Mouse (Mus musculus): ENCODE results near the gene Ano2. TPM values are rescaled to one million over a fixed set of nuclear protein-coding genes. Genes with fewer than 3 reads are reported as not detected.

Gene Ano2
- polyA plus RNA-seq, 2 experiments = 0.03 TPM; not detected in 1

DNA sequence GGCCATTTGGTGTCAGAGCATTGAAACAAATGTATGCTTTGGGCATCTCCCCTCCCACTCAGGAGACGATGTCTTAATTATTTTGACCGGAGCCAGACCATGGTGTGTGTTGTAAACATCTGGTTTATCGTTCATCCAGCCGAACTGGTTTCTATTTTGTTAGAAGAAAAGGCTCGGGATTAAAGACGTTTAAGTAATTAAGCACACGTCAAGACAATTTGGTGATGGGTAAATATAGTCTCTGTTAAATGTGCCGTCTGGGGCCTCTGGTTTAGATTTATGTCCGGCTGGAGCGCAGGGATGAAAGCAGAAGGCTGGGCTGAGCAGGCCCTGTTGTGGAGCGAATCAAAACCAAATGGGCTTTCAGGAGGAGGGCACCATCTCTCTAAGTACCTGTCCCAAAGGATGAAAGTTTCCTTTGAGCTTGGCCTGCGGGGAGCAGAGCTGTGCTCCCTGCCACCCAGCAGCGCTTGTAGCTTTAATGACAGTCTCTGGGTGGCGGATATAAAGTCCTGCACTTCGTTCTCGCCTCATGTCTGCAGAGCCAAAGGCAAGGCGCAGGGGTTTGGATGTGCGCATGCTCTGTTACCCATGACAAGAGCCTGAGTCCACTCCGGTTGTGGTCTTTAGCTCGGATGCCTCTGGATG, 113.3 kb downstream of the Ano2 start:
- TF ChIP-seq EP300 (IDR thresholded peaks at IDR 0.05; ENCODE audit: low read depth) (no peak), CTCF (IDR thresholded peaks at IDR 0.05; ENCODE audit: low read depth) (no peak)
- H3K9me3 ChIP-seq (ENCODE audit: control insufficient read depth, low read length) = no peaks in the 10 kb centered on the region
- no peak for DNase-seq (ENCODE audit: low read depth in 3 of 3, low spot score in 3 of 3)
- no peaks in the 10 kb centered on the region for H3K27me3 ChIP-seq (ENCODE audit: control insufficient read depth, insufficient read depth, low read length)
- H3K9ac ChIP-seq (replicated peaks) = no peak overlapping the region
- no peak overlapping the region for H3K27ac ChIP-seq
- 61% methylated on average over 20 of the region's 20 CpGs for WGBS (ENCODE audit: insufficient replicate concordance)
- H3K36me3 ChIP-seq (replicated peaks; ENCODE audit: control insufficient read depth, insufficient read depth, low read depth) = no peaks in the 10 kb centered on the region
- no peaks in the 10 kb centered on the region for H3K4me1 ChIP-seq (replicated peaks; ENCODE audit: control insufficient read depth in 2 of 2, insufficient read depth in 2 of 2, low read length in 1 of 2)
- H3K4me2 ChIP-seq (ENCODE audit: low read depth) = no peak overlapping the region
- H3K4me3 ChIP-seq (ENCODE audit: insufficient read depth in 1 of 2, low read depth in 2 of 2, low read length in 2 of 2) = no peak overlapping the region
- no peak for ATAC-seq (ENCODE audit: insufficient read depth)

- H3K4me3 ChIP-seq (ENCODE audit: insufficient read depth in 1 of 2, low read depth in 2 of 2, low read length in 2 of 2) = no peak overlapping the region
- TF ChIP-seq EP300 (IDR thresholded peaks at IDR 0.05; ENCODE audit: low read depth) (no peak), CTCF (IDR thresholded peaks at IDR 0.05; ENCODE audit: low read depth) (no peak)
- no peak for ATAC-seq (ENCODE audit: insufficient read depth)
- no peaks in the 10 kb centered on the region for H3K36me3 ChIP-seq (replicated peaks; ENCODE audit: control insufficient read depth, insufficient read depth, low read depth)
- no peak overlapping the region for H3K9ac ChIP-seq (replicated peaks)
- no peak for DNase-seq (ENCODE audit: low read depth in 3 of 3, low spot score in 3 of 3)
- no peak overlapping the region for H3K27ac ChIP-seq
- H3K4me1 ChIP-seq (replicated peaks; ENCODE audit: control insufficient read depth in 2 of 2, insufficient read depth in 2 of 2, low read length in 1 of 2) = no peaks in the 10 kb centered on the region
- no peaks in the 10 kb centered on the region for H3K27me3 ChIP-seq (ENCODE audit: control insufficient read depth, insufficient read depth, low read length)
- H3K4me2 ChIP-seq (ENCODE audit: low read depth) = no peak overlapping the region
- no peaks in the 10 kb centered on the region for H3K9me3 ChIP-seq (ENCODE audit: control insufficient read depth, low read length)
- WGBS (ENCODE audit: insufficient replicate concordance) = 54% methylated on average over 9 of the region's 9 CpGs
Observed at GRCm38 (mm10) chr6:125808996-125809649, 118.9 kb downstream of the Ano2 start.

- DNase-seq (ENCODE audit: low read depth in 3 of 3, low spot score in 3 of 3) (no peak), ATAC-seq (ENCODE audit: insufficient read depth) (no peak)
- H3K4me2 ChIP-seq (ENCODE audit: low read depth) = no peak overlapping the region
- H3K9me3 ChIP-seq (ENCODE audit: control insufficient read depth, low read length) = no peaks in the 10 kb centered on the region
- H3K36me3 ChIP-seq (replicated peaks; ENCODE audit: control insufficient read depth, insufficient read depth, low read depth) = no peaks in the 10 kb centered on the region
- H3K27ac ChIP-seq = no peak overlapping the region
- TF ChIP-seq CTCF (IDR thresholded peaks at IDR 0.05; ENCODE audit: low read depth) (no peak), EP300 (IDR thresholded peaks at IDR 0.05; ENCODE audit: low read depth) (no peak)
- no peak overlapping the region for H3K9ac ChIP-seq (replicated peaks)
- no peaks in the 10 kb centered on the region for H3K4me1 ChIP-seq (replicated peaks; ENCODE audit: control insufficient read depth in 2 of 2, insufficient read depth in 2 of 2, low read length in 1 of 2)
- no peaks in the 10 kb centered on the region for H3K27me3 ChIP-seq (ENCODE audit: control insufficient read depth, insufficient read depth, low read length)
- H3K4me3 ChIP-seq (ENCODE audit: insufficient read depth in 1 of 2, low read depth in 2 of 2, low read length in 2 of 2) = no peak overlapping the region
- WGBS (ENCODE audit: insufficient replicate concordance) = 6% methylated on average over 2 of the region's 2 CpGs
Observed at GRCm38 (mm10) chr6:125811395-125811794, 121.2 kb downstream of the Ano2 start.

GRCm38 (mm10) chr6:125838121-125838520, 147.9 kb downstream of the Ano2 start:
- H3K36me3 ChIP-seq (replicated peaks; ENCODE audit: control insufficient read depth, insufficient read depth, low read depth) = no peaks in the 10 kb centered on the region
- H3K27ac ChIP-seq = no peak overlapping the region
- H3K4me2 ChIP-seq (ENCODE audit: low read depth) = no peak overlapping the region
- ATAC-seq (ENCODE audit: insufficient read depth) (no peak), DNase-seq (ENCODE audit: low read depth in 3 of 3, low spot score in 3 of 3) (no peak)
- no peak overlapping the region for H3K9ac ChIP-seq (replicated peaks)
- TF ChIP-seq CTCF (IDR thresholded peaks at IDR 0.05; ENCODE audit: low read depth) = no peak
- TF ChIP-seq EP300 (IDR thresholded peaks at IDR 0.05; ENCODE audit: low read depth) = no peak
- H3K4me3 ChIP-seq (ENCODE audit: insufficient read depth in 1 of 2, low read depth in 2 of 2, low read length in 2 of 2) = no peak overlapping the region
- H3K27me3 ChIP-seq (ENCODE audit: control insufficient read depth, insufficient read depth, low read length) = no peaks in the 10 kb centered on the region
- H3K9me3 ChIP-seq (ENCODE audit: control insufficient read depth, low read length) = no peaks in the 10 kb centered on the region
- WGBS (ENCODE audit: insufficient replicate concordance) = 50% methylated on average over 4 of the region's 4 CpGs
- H3K4me1 ChIP-seq (replicated peaks; ENCODE audit: control insufficient read depth in 2 of 2, insufficient read depth in 2 of 2, low read length in 1 of 2) = no peaks in the 10 kb centered on the region

- H3K4me1 ChIP-seq (replicated peaks; ENCODE audit: control insufficient read depth in 2 of 2, insufficient read depth in 2 of 2, low read length in 1 of 2) = no peaks in the 10 kb centered on the region
- H3K4me3 ChIP-seq (ENCODE audit: insufficient read depth in 1 of 2, low read depth in 2 of 2, low read length in 2 of 2) = no peak overlapping the region
- WGBS (ENCODE audit: insufficient replicate concordance) = 58% methylated on average over 3 of the region's 3 CpGs
- ATAC-seq (ENCODE audit: insufficient read depth) = no peak
- no peak overlapping the region for H3K4me2 ChIP-seq (ENCODE audit: low read depth)
- no peak overlapping the region for H3K9ac ChIP-seq (replicated peaks)
- DNase-seq (ENCODE audit: low read depth in 3 of 3, low spot score in 3 of 3) = no peak
- no peak overlapping the region for H3K27ac ChIP-seq
- H3K9me3 ChIP-seq (ENCODE audit: control insufficient read depth, low read length) = no peaks in the 10 kb centered on the region
- H3K27me3 ChIP-seq (ENCODE audit: control insufficient read depth, insufficient read depth, low read length) = no peaks in the 10 kb centered on the region
- no peaks in the 10 kb centered on the region for H3K36me3 ChIP-seq (replicated peaks; ENCODE audit: control insufficient read depth, insufficient read depth, low read depth)
- TF ChIP-seq EP300 (IDR thresholded peaks at IDR 0.05; ENCODE audit: low read depth) (no peak), CTCF (IDR thresholded peaks at IDR 0.05; ENCODE audit: low read depth) (no peak)
Observed at GRCm38 (mm10) chr6:125841284-125841683, 151.1 kb downstream of the Ano2 start.

Measured in liver, embryonic 14.5 days (tissue).